Mouse (Mus musculus) MEL (cell line): ENCODE results near the gene Hpse2. TPM values are rescaled to one million over a fixed set of nuclear protein-coding genes. Genes with fewer than 3 reads are reported as not detected.

Experiments used
- DNase-seq: peaks from one replicate; pipeline ENCODE4 v3.0.0; 2011; ENCODE audit warnings: low read depth, low spot score
- H3K27ac ChIP-seq: 2 replicates; pipeline ENCODE4 v1.5.1; 2012; ENCODE audit warnings: low read depth, mild to moderate bottlenecking, control low read depth, low read length, moderate library complexity; ENCODE audit not compliant: control insufficient read depth
- H3K27me3 ChIP-seq, 2 experiments: fragments of 150-350 bp in 1 of 2; sonication (generic) in 1 of 2; 2 replicates each; pipeline ENCODE4 v1.6.1; 2012; ENCODE audit warnings: low read length in 2 of 2, mild to moderate bottlenecking in 2 of 2, improper control_type of control experiment in 1 of 2, moderate library complexity in 1 of 2; ENCODE audit not compliant: insufficient read depth in 2 of 2, control insufficient read depth in 1 of 2
- H3K36me3 ChIP-seq, 2 experiments: 2 replicates each; pipeline ENCODE4 v1.6.1; 2012 to 2014; ENCODE audit warnings: low read length in 2 of 2, improper control_type of control experiment in 1 of 2, inconsistent platforms in 1 of 2, mild to moderate bottlenecking in 1 of 2; ENCODE audit not compliant: insufficient read depth in 2 of 2, control insufficient read depth in 1 of 2
- H3K4me1 ChIP-seq, 2 experiments: fragments of 150-350 bp in 1 of 2; sonication (generic) in 1 of 2; 2 replicates each; pipeline ENCODE4 v1.6.1; 2012; ENCODE audit warnings: low read length in 2 of 2, improper control_type of control experiment in 1 of 2, mild to moderate bottlenecking in 1 of 2; ENCODE audit not compliant: insufficient read depth in 2 of 2, control insufficient read depth in 1 of 2
- H3K4me3 ChIP-seq, 2 experiments: fragments of 150-350 bp in 1 of 2; sonication (generic) in 1 of 2; 2 replicates each; pipeline ENCODE4 v1.5.1; 2012; ENCODE audit warnings: low read depth in 2 of 2, low read length in 2 of 2, mild to moderate bottlenecking in 2 of 2, moderate library complexity in 2 of 2, control low read depth in 1 of 2, improper control_type of control experiment in 1 of 2; ENCODE audit not compliant: control insufficient read depth in 1 of 2, insufficient read depth in 1 of 2
- H3K79me2 ChIP-seq: 2 replicates; pipeline ENCODE4 v1.6.1; 2012; ENCODE audit warnings: mild to moderate bottlenecking, low read length, moderate library complexity; ENCODE audit not compliant: control insufficient read depth, poor library complexity, insufficient read depth
- H3K9ac ChIP-seq: 2 replicates; pipeline ENCODE4 v1.6.1; 2012; ENCODE audit warnings: low read depth, mild to moderate bottlenecking, control low read depth, low read length, moderate library complexity; ENCODE audit not compliant: control insufficient read depth, poor library complexity, severe bottlenecking
- H3K9me3 ChIP-seq: fragments of 150-350 bp; sonication (generic); replicated peaks from 2 replicates; pipeline ENCODE4 v1.6.1; 2012; ENCODE audit warnings: mild to moderate bottlenecking, low read length, improper control_type of control experiment, moderate library complexity; ENCODE audit not compliant: insufficient read depth
- CHD1 ChIP-seq: IDR thresholded peaks from 2 replicates; pipeline ENCODE4 v1.6.1; 2012; ENCODE audit warnings: low read depth, mild to moderate bottlenecking, inconsistent platforms, low read length, improper control_type of control experiment
- CHD2 ChIP-seq: IDR thresholded peaks from 2 replicates; pipeline ENCODE4 v1.6.1; 2011; ENCODE audit warnings: low read length, improper control_type of control experiment
- CTCF ChIP-seq, 3 experiments: IDR thresholded peaks in 2 of 3; conservative IDR thresholded peaks in 1 of 3; 2 replicates each; pipeline ENCODE4 v1.5.1; 2011 to 2012; ENCODE audit warnings: low read length in 3 of 3, low read depth in 2 of 3, mild to moderate bottlenecking in 2 of 3, improper control_type of control experiment in 1 of 3, inconsistent platforms in 1 of 3, mixed read lengths in 1 of 3, moderate library complexity in 1 of 3; ENCODE audit not compliant: control insufficient read depth in 1 of 3, insufficient read depth in 1 of 3, poor library complexity in 1 of 3, severe bottlenecking in 1 of 3
- E2F4 ChIP-seq: IDR thresholded peaks from 2 replicates; pipeline ENCODE4 v1.6.1; 2011; ENCODE audit warnings: low read depth, low read length, improper control_type of control experiment, borderline replicate concordance
- ELF1 ChIP-seq: IDR thresholded peaks from 2 replicates; pipeline ENCODE4 v1.6.1; 2014; ENCODE audit warnings: low read depth, mild to moderate bottlenecking, inconsistent platforms, low read length, improper control_type of control experiment, moderate library complexity
- EP300 ChIP-seq, 2 experiments: IDR thresholded peaks; 2 replicates each; pipeline ENCODE4 v1.6.1; 2011; ENCODE audit warnings: improper control_type of control experiment in 2 of 2, low read length in 2 of 2, low read depth in 1 of 2, mild to moderate bottlenecking in 1 of 2
- ETS1 ChIP-seq: IDR thresholded peaks from 2 replicates; pipeline ENCODE4 v1.6.1; 2012; ENCODE audit warnings: low read depth, mild to moderate bottlenecking, inconsistent platforms, low read length, improper control_type of control experiment, moderate library complexity
- GABPA ChIP-seq: IDR thresholded peaks from 2 replicates; pipeline ENCODE4 v1.6.1; 2012; ENCODE audit warnings: low read depth, mild to moderate bottlenecking, inconsistent platforms, low read length, improper control_type of control experiment, moderate library complexity
- GATA1 ChIP-seq: IDR thresholded peaks from 2 replicates; pipeline ENCODE4 v1.6.1; 2011; ENCODE audit warnings: low read depth, low read length, improper control_type of control experiment
- HCFC1 ChIP-seq: IDR thresholded peaks from 2 replicates; pipeline ENCODE4 v1.6.1; 2012; ENCODE audit warnings: low read depth, mild to moderate bottlenecking, inconsistent platforms, low read length, improper control_type of control experiment, moderate library complexity
- JUND ChIP-seq: IDR thresholded peaks from 2 replicates; pipeline ENCODE4 v1.6.1; 2011; ENCODE audit warnings: low read depth, mild to moderate bottlenecking, improper control_type of control experiment, low read length
- MAFK ChIP-seq: IDR thresholded peaks from 2 replicates; pipeline ENCODE4 v1.6.1; 2011; ENCODE audit warnings: low read depth, mild to moderate bottlenecking, low read length, improper control_type of control experiment, borderline replicate concordance
- MAX ChIP-seq: IDR thresholded peaks from 2 replicates; pipeline ENCODE4 v1.6.1; 2011; ENCODE audit warnings: low read length, improper control_type of control experiment
- MAZ ChIP-seq: IDR thresholded peaks from 2 replicates; pipeline ENCODE4 v1.6.1; 2012; ENCODE audit warnings: low read depth, mild to moderate bottlenecking, inconsistent platforms, low read length, improper control_type of control experiment
- MEF2A ChIP-seq: IDR thresholded peaks from 2 replicates; pipeline ENCODE4 v1.6.1; 2014; ENCODE audit warnings: low read depth, mild to moderate bottlenecking, inconsistent platforms, low read length, improper control_type of control experiment; ENCODE audit not compliant: poor library complexity, insufficient replicate concordance, severe bottlenecking; ENCODE audit errors: extremely low read depth
- MXI1 ChIP-seq: IDR thresholded peaks from 2 replicates; pipeline ENCODE4 v1.6.1; 2011; ENCODE audit warnings: mild to moderate bottlenecking, low read depth, low read length, improper control_type of control experiment
- MYB ChIP-seq: IDR thresholded peaks from 2 replicates; pipeline ENCODE4 v1.6.1; 2011; ENCODE audit warnings: mild to moderate bottlenecking, low read depth, low read length, improper control_type of control experiment
- MYC ChIP-seq: IDR thresholded peaks from 2 replicates; pipeline ENCODE4 v1.6.1; 2011; ENCODE audit warnings: low read depth, mild to moderate bottlenecking, low read length, improper control_type of control experiment, moderate library complexity
- NELFE ChIP-seq: IDR thresholded peaks from 2 replicates; pipeline ENCODE4 v1.6.1; 2011; ENCODE audit warnings: low read depth, low read length, improper control_type of control experiment
- NRF1 ChIP-seq: IDR thresholded peaks from 2 replicates; pipeline ENCODE4 v1.6.1; 2014; ENCODE audit warnings: low read depth, mild to moderate bottlenecking, inconsistent platforms, low read length, improper control_type of control experiment, moderate library complexity; ENCODE audit not compliant: poor library complexity, insufficient read depth, severe bottlenecking
- POLR2A ChIP-seq, 2 experiments: IDR thresholded peaks; 2 replicates each; pipeline ENCODE4 v1.6.1; 2011 to 2012; ENCODE audit warnings: low read length in 2 of 2, mild to moderate bottlenecking in 2 of 2, control low read depth in 1 of 2, improper control_type of control experiment in 1 of 2, low read depth in 1 of 2, moderate library complexity in 1 of 2; ENCODE audit not compliant: control insufficient read depth in 1 of 2, insufficient read depth in 1 of 2, poor library complexity in 1 of 2
- POLR2AphosphoS2 ChIP-seq: IDR thresholded peaks from 2 replicates; pipeline ENCODE4 v1.6.1; 2011; ENCODE audit warnings: low read length, improper control_type of control experiment
- POLR2AphosphoS5 ChIP-seq: IDR thresholded peaks from 2 replicates; pipeline ENCODE4 v1.6.1; 2012; ENCODE audit warnings: low read depth, borderline replicate concordance, mild to moderate bottlenecking, inconsistent platforms, low read length, moderate library complexity, mixed read lengths
- RAD21 ChIP-seq: IDR thresholded peaks from 2 replicates; pipeline ENCODE4 v1.6.1; 2011; ENCODE audit warnings: mild to moderate bottlenecking, low read depth, low read length, improper control_type of control experiment
- RCOR1 ChIP-seq: IDR thresholded peaks from 2 replicates; pipeline ENCODE4 v1.6.1; 2012; ENCODE audit warnings: low read depth, mild to moderate bottlenecking, inconsistent platforms, low read length, improper control_type of control experiment
- SIN3A ChIP-seq: IDR thresholded peaks from 2 replicates; pipeline ENCODE4 v1.6.1; 2012; ENCODE audit warnings: low read length, improper control_type of control experiment, inconsistent platforms
- SMC3 ChIP-seq: IDR thresholded peaks from 2 replicates; pipeline ENCODE4 v1.6.1; 2011; ENCODE audit warnings: low read depth, low read length, improper control_type of control experiment
- TAL1 ChIP-seq: IDR thresholded peaks from 2 replicates; pipeline ENCODE4 v1.6.1; 2012; ENCODE audit warnings: mild to moderate bottlenecking, inconsistent platforms, low read length, moderate library complexity, mixed read lengths
- TCF12 ChIP-seq: IDR thresholded peaks from 2 replicates; pipeline ENCODE4 v1.6.1; 2014; ENCODE audit warnings: low read depth, mild to moderate bottlenecking, inconsistent platforms, low read length, improper control_type of control experiment, moderate library complexity
- UBTF ChIP-seq: IDR thresholded peaks from 2 replicates; pipeline ENCODE4 v1.6.1; 2012; ENCODE audit warnings: low read depth, mild to moderate bottlenecking, inconsistent platforms, low read length, improper control_type of control experiment, moderate library complexity, borderline replicate concordance; ENCODE audit not compliant: insufficient read depth
- USF1 ChIP-seq: IDR thresholded peaks from 2 replicates; pipeline ENCODE4 v1.6.1; 2014; ENCODE audit warnings: low read depth, mild to moderate bottlenecking, inconsistent platforms, low read length, improper control_type of control experiment, moderate library complexity
- USF2 ChIP-seq, 2 experiments: IDR thresholded peaks; 2 replicates each; pipeline ENCODE4 v1.6.1; 2011 to 2012; ENCODE audit warnings: improper control_type of control experiment in 2 of 2, low read length in 2 of 2, borderline replicate concordance in 1 of 2, inconsistent platforms in 1 of 2, low read depth in 1 of 2, mild to moderate bottlenecking in 1 of 2; ENCODE audit not compliant: insufficient read depth in 1 of 2
- ZKSCAN1 ChIP-seq: IDR thresholded peaks from 2 replicates; pipeline ENCODE4 v1.6.1; 2012; ENCODE audit warnings: low read depth, mild to moderate bottlenecking, inconsistent platforms, low read length, improper control_type of control experiment, moderate library complexity
- ZMIZ1 ChIP-seq: IDR thresholded peaks from 2 replicates; pipeline ENCODE4 v1.6.1; 2012; ENCODE audit warnings: low read depth, mild to moderate bottlenecking, inconsistent platforms, low read length, improper control_type of control experiment, moderate library complexity
- ZNF384 ChIP-seq: IDR thresholded peaks from 2 replicates; pipeline ENCODE4 v1.6.1; 2012; ENCODE audit warnings: low read depth, mild to moderate bottlenecking, inconsistent platforms, low read length, improper control_type of control experiment
- polyA plus RNA-seq, 2 experiments: library from polyadenylated mRNA; stranded (reverse) in 1 of 2; unstranded in 1 of 2; fragments of >175 nt in 1 of 2; fragments of >200 nt in 1 of 2; gene quantifications; 2 replicates each; pipeline versions ENCODE4 v1.2.1 to v1.2.4; 2012; ENCODE audit warnings: low replicate concordance in 2 of 2, low read depth in 1 of 2; ENCODE audit not compliant: insufficient read length in 2 of 2, insufficient read depth in 1 of 2, missing spikeins in 1 of 2
- total RNA-seq: library from RNA; depleted of rRNA; stranded (reverse); fragments of 300-350 nt; gene quantifications from 2 replicates; pipeline ENCODE4 v1.2.3, GENCODE M21; 2012

Gene Hpse2
- total and polyA plus RNA-seq, 3 experiments: not detected

- Histone ChIP-seq H3K9me3 (no peaks in the 10 kb centered on the region), H3K4me1 (peaks cover 8 to 16% of the 10 kb centered on the region in 2 experiments), H3K36me3 (peaks cover 0 to 12% of the 10 kb centered on the region in 2 experiments; a peak in 2 of 4 replicates), H3K27me3 (no peaks in the 10 kb centered on the region), H3K27ac (peak overlapping the region; percentile 88), H3K9ac (peak overlapping the region; percentile 81), H3K79me2 (peaks cover 5% of the 10 kb centered on the region; the same call in 1 of the 2 replicates), H3K4me3 (peak overlapping the region; percentile 72 to 96)
- DNase-seq: peak; percentile 96
- no peak for TF ChIP-seq CHD1
- TF ChIP-seq HCFC1: peak; percentile 11; the same call in 1 of the 2 replicates
- no peak; the same call in 1 of the 2 replicates for TF ChIP-seq SIN3A
- TF ChIP-seq MAFK: no peak
- no peak for TF ChIP-seq GATA1
- TF ChIP-seq USF2 (IDR thresholded peaks at IDR 0.05; ENCODE audit: borderline replicate concordance in 1 of 2, insufficient read depth in 1 of 2, low read depth in 1 of 2, low read length in 2 of 2): no peak
- TF ChIP-seq MYC: 0 out of 2 replicates have a peak, but pooled peaks have one; percentile 10
- TF ChIP-seq UBTF: no peak
- peak in 1 of 2 experiments; percentile 60; a peak in 2 of 4 replicates for TF ChIP-seq POLR2A (IDR thresholded peaks at IDR 0.05; ENCODE audit: control insufficient read depth in 1 of 2, insufficient read depth in 1 of 2, low read depth in 1 of 2, low read length in 2 of 2, poor library complexity in 1 of 2)
- TF ChIP-seq MAZ: peak; percentile 92
- no peak for TF ChIP-seq ZKSCAN1
- TF ChIP-seq MXI1: no peak; the same call in 1 of the 2 replicates
- TF ChIP-seq NELFE: no peak; the same call in none of the 2 replicates
- TF ChIP-seq POLR2AphosphoS2: no peak
- 0 out of 2 replicates have a peak, but pooled peaks have one; percentile 8 for TF ChIP-seq NRF1
- TF ChIP-seq TAL1: peak; percentile 14; the same call in 1 of the 2 replicates
- no peak for TF ChIP-seq CTCF (IDR thresholded peaks at IDR 0.05 in 2 of 3, conservative IDR thresholded peaks at IDR 0.05 in 1 of 3; ENCODE audit: control insufficient read depth in 1 of 3, insufficient read depth in 1 of 3, low read depth in 2 of 3, low read length in 3 of 3, poor library complexity in 1 of 3, severe bottlenecking in 1 of 3)
- TF ChIP-seq ETS1: peak; percentile 50
- peak; percentile 56; the same call in 1 of the 2 replicates for TF ChIP-seq ZNF384
- no peak for TF ChIP-seq POLR2AphosphoS5
- TF ChIP-seq CHD2: no peak
- no peak for TF ChIP-seq RCOR1
- no peak for TF ChIP-seq RAD21
- no peak for TF ChIP-seq JUND
- no peak for TF ChIP-seq MYB
- no peak for TF ChIP-seq TCF12
- TF ChIP-seq MEF2A: no peak
- TF ChIP-seq MAX: peak; percentile 39; the same call in 1 of the 2 replicates
- 0 out of 4 replicates have a peak, but pooled peaks of 1 of the 2 experiments have one; percentile 3 for TF ChIP-seq EP300 (IDR thresholded peaks at IDR 0.05; ENCODE audit: low read depth in 1 of 2, low read length in 2 of 2)
- no peak for TF ChIP-seq SMC3
- TF ChIP-seq GABPA: no peak
- TF ChIP-seq ZMIZ1: no peak
- no peak for TF ChIP-seq E2F4
- TF ChIP-seq ELF1: 0 out of 2 replicates have a peak, but pooled peaks have one; percentile 23
- no peak for TF ChIP-seq USF1
Observed at GRCm38 (mm10) chr19:42753141-42753917, 634.8 kb downstream of the Hpse2 start.
